Mouse (Mus musculus) heart, adult 2 months (tissue): ENCODE measurements around the gene Usp28. TPM values are rescaled to one million over a fixed set of nuclear protein-coding genes. Genes with fewer than 3 reads are reported as not detected.

Source experiments
- DNase-seq, 2 experiments: peaks; one replicate each; pipeline ENCODE4 v3.0.0; 2021
- H3K27ac ChIP-seq: fragments of 200-600 bp; 2 replicates; pipeline ENCODE4 v1.8.1; 2022
- H3K27me3 ChIP-seq: fragments of 200-500 bp; 2 replicates; pipeline ENCODE4 v1.6.1; 2012; ENCODE audit warnings: mild to moderate bottlenecking, low read length, inconsistent platforms, mixed read lengths; ENCODE audit not compliant: control insufficient read depth, insufficient read depth
- H3K36me3 ChIP-seq: fragments of 200-500 bp; 2 replicates; pipeline ENCODE4 v1.6.1; 2012; ENCODE audit warnings: low read length, inconsistent platforms; ENCODE audit not compliant: control insufficient read depth, insufficient read depth
- H3K4me1 ChIP-seq: fragments of 200-500 bp; 2 replicates; pipeline ENCODE4 v1.6.1; 2011; ENCODE audit warnings: low read length; ENCODE audit not compliant: control insufficient read depth, insufficient read depth
- H3K4me3 ChIP-seq: fragments of 200-600 bp; 2 replicates; pipeline ENCODE4 v1.8.1; 2022
- H3K79me2 ChIP-seq: fragments of 200-500 bp; replicated peaks from 2 replicates; pipeline ENCODE4 v1.6.1; 2012; ENCODE audit warnings: mild to moderate bottlenecking, inconsistent platforms, low read length, moderate library complexity, mixed read lengths; ENCODE audit not compliant: control insufficient read depth, insufficient read depth
- H3K9ac ChIP-seq: fragments of 200-500 bp; 2 replicates; pipeline ENCODE4 v1.6.1; 2012; ENCODE audit warnings: low read depth, mild to moderate bottlenecking, control low read depth, inconsistent platforms, low read length, mixed read lengths
- CTCF ChIP-seq: fragments of 200-600 bp; IDR thresholded peaks from 2 replicates; pipeline ENCODE4 v1.8.1; 2022; ENCODE audit warnings: antibody characterized with exemption, mild to moderate bottlenecking, moderate library complexity
- EP300 ChIP-seq: fragments of 200-500 bp; IDR thresholded peaks from 2 replicates; pipeline ENCODE4 v1.6.1; 2011; ENCODE audit warnings: low read depth, low read length, control low read depth; ENCODE audit not compliant: insufficient read depth
- POLR2A ChIP-seq: fragments of 200-500 bp; IDR thresholded peaks from 2 replicates; pipeline ENCODE4 v1.6.1; 2011; ENCODE audit warnings: mild to moderate bottlenecking, low read depth, low read length, control low read depth; ENCODE audit not compliant: insufficient read depth
- WGBS: fragments of 180-500 bp; shearing (Covaris S2); methylation state at CpG from one replicate; pipeline ENCODE4 v1.1.7; 2018; 5-methylcytosine and 5-hydroxymethylcytosine counted together
- intact Hi-C: fragments of 180-260 bp; cut with DNase I; formaldehyde crosslinking; loops from one replicate; pipeline ENCODE4 v1.15.1; 2025
- polyA plus RNA-seq: library from polyadenylated mRNA; depleted of rRNA; stranded (reverse); fragments of >200 nt; gene quantifications from 2 replicates; pipeline ENCODE4 v1.2.3, GENCODE M21; 2012
- total RNA-seq, 2 experiments: library from RNA; stranded (reverse); gene quantifications; 2 replicates each; pipeline ENCODE4 v1.2.3; 2021

Usp28 gene
- total and polyA plus RNA-seq, 3 experiments: 72.8 to 130 (median 113) TPM

DNA sequence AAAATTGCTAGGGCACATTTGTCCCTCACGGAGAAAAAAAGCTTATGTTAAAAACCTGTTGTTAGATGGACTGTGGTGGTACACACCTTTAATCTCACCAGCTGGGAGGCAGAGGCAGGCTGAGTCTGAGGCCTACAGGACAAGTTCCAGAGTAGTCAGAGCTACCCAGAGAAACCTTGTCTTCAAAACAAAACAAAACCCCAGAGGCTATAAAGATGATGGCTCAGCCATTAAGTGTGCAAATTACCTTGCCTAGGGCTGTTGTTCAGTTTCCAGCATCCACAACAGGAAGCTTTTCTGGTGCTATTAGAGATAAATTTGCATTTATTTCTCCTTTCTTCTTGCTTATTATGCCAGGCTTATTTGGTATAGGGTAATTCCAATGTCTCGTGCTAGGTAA lies 39.4 kb downstream of the Usp28 start:
- 95% methylated on average over 2 of the region's 2 CpGs for WGBS
- no peak for TF ChIP-seq POLR2A
- no peak for TF ChIP-seq EP300
- TF ChIP-seq CTCF: no peak

DNA sequence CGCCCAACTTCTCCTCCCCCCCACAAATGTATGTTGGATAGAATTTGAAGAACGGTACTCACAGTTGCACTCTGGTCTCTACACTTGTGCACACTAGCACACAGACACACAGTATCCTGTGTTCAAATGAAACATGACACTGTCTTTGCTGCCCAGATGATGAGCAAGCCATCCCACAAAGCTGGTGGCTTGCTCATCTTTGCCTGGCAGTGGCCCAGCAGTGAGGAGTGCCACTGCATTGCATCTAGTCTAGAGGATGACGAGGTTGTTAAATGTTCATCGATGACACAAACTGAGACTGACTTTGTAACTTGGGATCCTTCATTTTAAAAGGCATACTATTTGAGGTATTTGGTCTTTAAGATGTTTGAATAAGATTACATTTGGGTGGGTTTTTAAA lies 49.6 kb downstream of the Usp28 start:
- Histone ChIP-seq H3K79me2 (no peaks in the 10 kb centered on the region), H3K27ac (no peak overlapping the region), H3K36me3 (no peaks in the 10 kb centered on the region), H3K9ac (no peak overlapping the region), H3K27me3 (no peaks in the 10 kb centered on the region), H3K4me1 (no peaks in the 10 kb centered on the region), H3K4me3 (no peak overlapping the region)
- WGBS: 95% methylated on average over 4 of the region's 4 CpGs
- intact Hi-C loops: no loop called here
- TF ChIP-seq CTCF: no peak
- no peak for TF ChIP-seq POLR2A
- TF ChIP-seq EP300: no peak
- no peak for DNase-seq

More for the DNA sequence above, 39.4 kb downstream of the Usp28 start:
- Histone ChIP-seq H3K79me2 (no peaks in the 10 kb centered on the region), H3K36me3 (peaks cover 5% of the 10 kb centered on the region), H3K27me3 (no peaks in the 10 kb centered on the region), H3K4me1 (no peaks in the 10 kb centered on the region; the same call in 1 of the 2 replicates), H3K9ac (no peak overlapping the region), H3K27ac (no peak overlapping the region), H3K4me3 (no peak overlapping the region)
- no peak for DNase-seq
- intact Hi-C loops: no loop called here

DNA sequence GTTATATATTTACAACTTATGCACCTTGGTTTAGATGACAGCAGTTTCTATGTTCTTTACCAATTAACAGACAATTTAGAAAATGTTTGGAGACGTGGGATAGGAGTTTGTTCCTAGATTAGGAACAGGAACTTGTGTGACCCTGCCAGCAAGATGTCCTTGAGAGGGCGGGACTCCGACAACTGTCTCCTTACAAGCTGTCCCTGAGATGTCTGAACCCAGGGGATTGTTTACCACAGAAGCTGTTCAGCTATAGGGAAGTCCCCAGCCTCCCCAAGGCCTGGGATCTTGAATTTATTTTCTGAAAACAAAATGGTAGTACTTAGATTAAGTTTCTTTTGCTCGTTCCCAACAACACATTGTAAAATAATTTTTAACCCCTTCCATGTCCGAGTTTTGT lies 65.7 kb downstream of the Usp28 start:
- intact Hi-C loops: loop anchor here (5.0 to 10.0 kb wide), 2 partner anchors 64 to 406 kb away; partner anchors contain the start of gene Usp28
- 65% methylated on average over 5 of the region's 5 CpGs for WGBS

DNA sequence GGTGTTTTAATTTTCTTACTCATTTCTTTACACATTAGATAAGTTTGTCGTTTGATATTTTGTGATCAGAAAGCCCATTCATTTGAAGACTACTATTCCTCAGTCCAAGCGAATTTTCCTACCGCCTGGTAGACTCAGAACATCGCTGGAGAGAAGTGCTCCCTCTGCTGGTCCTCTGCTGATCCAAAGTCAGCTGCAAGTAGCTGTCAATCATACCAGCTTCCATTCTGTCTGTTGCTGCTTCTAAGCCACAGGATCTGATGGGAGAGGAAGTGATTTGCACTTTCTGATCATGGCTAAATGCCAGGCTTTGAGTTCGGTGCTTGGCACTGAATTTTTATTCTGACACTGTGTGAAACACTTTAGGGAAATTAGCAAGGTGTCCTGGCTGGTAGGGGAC lies 66.2 kb downstream of the Usp28 start:
- Histone ChIP-seq H3K36me3 (no peaks in the 10 kb centered on the region), H3K79me2 (no peaks in the 10 kb centered on the region), H3K4me1 (peaks cover 2% of the 10 kb centered on the region; the same call in 1 of the 2 replicates), H3K27ac (no peak overlapping the region), H3K9ac (no peak overlapping the region), H3K4me3 (no peak overlapping the region), H3K27me3 (no peaks in the 10 kb centered on the region)
- intact Hi-C loops: loop anchor here (5.0 to 10.0 kb wide), 2 partner anchors 64 to 407 kb away; partner anchors contain the start of gene Usp28
- TF ChIP-seq CTCF (peak; percentile 87), POLR2A (no peak), EP300 (no peak)
- 3% methylated on average over 5 of the region's 5 CpGs for WGBS
- peak; percentile 53 to 60 for DNase-seq

More for the DNA sequence above, 65.7 kb downstream of the Usp28 start:
- no peak for DNase-seq
- TF ChIP-seq CTCF: no peak
- no peaks in the 10 kb centered on the region for H3K27me3 ChIP-seq
- H3K36me3 ChIP-seq: no peaks in the 10 kb centered on the region
- no peak overlapping the region for H3K4me3 ChIP-seq
- no peaks in the 10 kb centered on the region for H3K4me1 ChIP-seq
- no peak overlapping the region for H3K27ac ChIP-seq
- no peaks in the 10 kb centered on the region for H3K79me2 ChIP-seq
- no peak overlapping the region for H3K9ac ChIP-seq

DNA sequence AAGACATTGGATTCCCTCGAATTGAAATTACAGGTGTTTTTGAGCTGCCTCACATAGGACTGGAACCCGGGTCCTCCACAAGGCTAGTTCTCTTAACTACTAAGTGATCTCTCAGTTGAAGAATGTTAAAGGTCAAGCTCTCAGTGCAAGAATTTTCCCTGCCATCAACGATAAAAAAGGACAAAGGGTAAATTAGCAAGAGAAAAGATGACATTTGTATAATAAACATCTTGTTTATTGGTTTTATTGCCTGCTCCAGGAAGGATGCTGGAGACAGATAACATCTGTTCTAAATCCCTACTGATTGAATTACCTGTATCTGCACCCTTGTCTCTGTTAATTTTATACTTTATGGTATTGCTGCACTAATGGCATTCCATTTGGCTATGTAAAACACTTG lies 68.9 kb downstream of the Usp28 start:
- H3K27me3 ChIP-seq: no peaks in the 10 kb centered on the region
- intact Hi-C loops: loop anchor here (5.0 to 10.0 kb wide), 2 partner anchors 67 to 409 kb away; partner anchors contain the start of gene Usp28
- peaks cover 3% of the 10 kb centered on the region for H3K4me1 ChIP-seq
- no peak for DNase-seq
- peaks cover 2% of the 10 kb centered on the region; the same call in 1 of the 2 replicates for H3K36me3 ChIP-seq
- no peak for TF ChIP-seq POLR2A
- no peak for TF ChIP-seq EP300
- no peak for TF ChIP-seq CTCF
- H3K9ac ChIP-seq: no peak overlapping the region
- no peaks in the 10 kb centered on the region for H3K79me2 ChIP-seq
- H3K4me3 ChIP-seq: no peak overlapping the region
- 73% methylated on average over 3 of the region's 3 CpGs for WGBS
- H3K27ac ChIP-seq: no peak overlapping the region

DNA sequence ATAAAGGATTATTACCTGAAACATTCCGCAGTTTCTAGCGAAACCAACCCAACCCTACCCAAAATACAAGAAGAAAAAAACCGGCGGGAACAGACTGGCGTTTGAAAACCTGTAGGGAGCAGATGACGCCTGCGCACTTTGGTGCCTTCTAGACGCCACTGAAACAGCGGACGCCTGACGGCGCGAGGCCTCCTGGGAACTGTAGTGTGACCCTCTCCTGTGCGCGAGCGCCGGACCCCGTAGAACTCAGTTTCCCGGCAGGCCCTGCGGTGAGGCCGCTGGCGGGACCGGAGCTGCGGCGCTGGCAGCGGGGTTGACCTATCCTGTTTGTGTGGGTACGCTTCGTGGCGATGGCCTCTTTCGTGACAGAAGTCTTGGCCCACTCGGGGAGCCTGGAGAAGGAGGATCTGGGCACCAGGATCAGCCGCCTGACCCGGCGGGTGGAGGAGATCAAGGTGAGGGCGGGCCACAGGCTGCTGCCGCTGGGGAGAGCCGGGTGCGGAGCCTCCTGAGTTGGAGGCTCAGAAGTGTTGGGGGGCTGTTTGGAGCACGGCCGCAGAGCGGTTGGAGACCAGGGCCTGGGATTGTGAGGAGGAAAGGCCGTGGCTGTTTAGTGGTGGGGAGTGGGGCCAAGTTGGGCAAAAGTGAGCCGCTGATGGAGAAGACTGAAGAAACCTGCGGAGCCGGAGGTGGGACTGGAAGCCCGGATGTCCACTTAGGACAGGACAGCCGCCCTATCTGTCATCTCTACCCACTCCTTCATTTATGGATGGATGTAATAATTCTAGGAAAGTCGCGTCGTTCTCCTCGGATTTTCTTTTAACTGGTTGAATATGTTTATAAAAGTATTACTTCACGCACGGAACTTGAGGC lies 70.4 kb downstream of the Usp28 start, which contains the start of gene Zw10:
Gene Zw10, plus strand, starts transcription at position 281 of the 873 bp plus-strand sequence.
- intact Hi-C loops: loop anchor here (10.0 kb wide), 1 partner anchor 411 kb away; no protein-coding TSS in a partner anchor
- Histone ChIP-seq H3K27ac (peak within 1 kb of the TSS; percentile 91), H3K4me3 (peak within 1 kb of the TSS; percentile 68), H3K79me2 (no peaks in the 10 kb centered on the region), H3K36me3 (peaks cover 2% of the 10 kb centered on the region; the same call in 1 of the 2 replicates), H3K4me1 (peaks cover 3% of the 10 kb centered on the region), H3K9ac (peak within 1 kb of the TSS; percentile 91), H3K27me3 (no peaks in the 10 kb centered on the region)
- WGBS: under 1% methylated on average over 53 of the region's 53 CpGs
- DNase-seq: peak; percentile 95 to 97
- TF ChIP-seq CTCF (0 out of 2 replicates have a peak, but pooled peaks have one; percentile 9), POLR2A (peak; percentile 74), EP300 (no peak)
